Mouse (Mus musculus) T-cell, adult 66 days (primary cell): ENCODE data around the gene Naa25. TPM values are rescaled to one million over a fixed set of nuclear protein-coding genes. Genes with fewer than 3 reads are reported as not detected.

Experiments
- total RNA-seq, 2 experiments: library from RNA; stranded (reverse); gene quantifications; 3 replicates in 1 of 2; 4 replicates in 1 of 2; pipeline ENCODE4 v1.2.4; 2023

The Naa25 gene
- total RNA-seq, result 10 to 100 TPM; 43.3 to 44.9 TPM

GRCm38 (mm10) chr5:121397187-121398145, at the start of gene Naa25:
Naa25 (plus strand) TSS chr5:121397936.

GRCm38 (mm10) chr5:121385461-121386119, 12.1 kb upstream of the Naa25 start, which contains the start of gene Trafd1:
Trafd1 (minus strand) TSS chr5:121385632.

GRCm38 (mm10) chr5:121451644-121452025, 53.9 kb downstream of the Naa25 start, which contains the start of gene Tmem116:
Tmem116 (plus strand) TSS chr5:121451893.

GRCm38 (mm10) chr5:121452026-121452869, 54.5 kb downstream of the Naa25 start, which contains the start of gene Erp29:
Erp29 (minus strand) TSS chr5:121452506.

Other genes starting within 250 kb of the Naa25 start
- 10 to 100 TPM; 42.3 to 42.5 TPM for gene Ptpn11, start 206.5 kb upstream of the Naa25 start, total RNA-seq
- 1,000 to 10,000 TPM; 2,043 to 2,125 TPM for gene Rpl6, start 193.5 kb upstream of the Naa25 start, total RNA-seq
- gene Hectd4, start 177.7 kb upstream of the Naa25 start, total RNA-seq, result 10 to 100 TPM; 63.2 to 64.9 TPM
- 10 to 100 TPM; 41.8 to 51.2 TPM for gene Trafd1, start 12.3 kb upstream of the Naa25 start, total RNA-seq
- 1 to 10 TPM in 1 of 2 experiments, under 1 TPM in 1; 0.77 to 1.5 TPM for gene Tmem116, start 54.0 kb downstream of the Naa25 start, total RNA-seq
- 10 to 100 TPM; 62.3 to 88.1 TPM for gene Erp29, start 54.6 kb downstream of the Naa25 start, total RNA-seq
- gene Adam1b, start 105.5 kb downstream of the Naa25 start, total RNA-seq, result under 1 TPM; 0.29 to 0.30 TPM
- gene Adam1a, start 147.5 kb downstream of the Naa25 start, total RNA-seq, result 10 to 100 TPM; 13.2 to 13.5 TPM
- gene Gm42878, start 147.5 kb downstream of the Naa25 start, total RNA-seq, result not detected
- gene Mapkapk5, start 148.0 kb downstream of the Naa25 start, total RNA-seq, result 100 to 1,000 TPM in 1 of 2 experiments, 10 to 100 TPM in 1; 99.5 to 122 TPM
- gene Aldh2, start 195.9 kb downstream of the Naa25 start, total RNA-seq, result 10 to 100 TPM; 73.4 to 87.9 TPM
- 10 to 100 TPM in 1 of 2 experiments, 1 to 10 TPM in 1; 10.0 to 14.7 TPM for gene Acad12, start 221.0 kb downstream of the Naa25 start, total RNA-seq